Mouse (Mus musculus) thymus, adult 2 months (tissue): ENCODE results near the gene Zfp36.

Experiments
- CTCF ChIP-seq: fragments of 200-500 bp; IDR thresholded peaks from 2 replicates; pipeline ENCODE4 v1.5.1; 2012; ENCODE audit warnings: mild to moderate bottlenecking, control low read depth, low read length, moderate library complexity, borderline replicate concordance; ENCODE audit not compliant: control insufficient read depth, poor library complexity, insufficient read depth; ENCODE audit errors: extremely low read depth
- POLR2A ChIP-seq: fragments of 200-500 bp; IDR thresholded peaks from 2 replicates; pipeline ENCODE4 v1.6.1; 2012; ENCODE audit warnings: mild to moderate bottlenecking, low read length, control low read depth, moderate library complexity; ENCODE audit not compliant: control insufficient read depth, poor library complexity, insufficient read depth; ENCODE audit errors: extremely low read depth

DNA sequence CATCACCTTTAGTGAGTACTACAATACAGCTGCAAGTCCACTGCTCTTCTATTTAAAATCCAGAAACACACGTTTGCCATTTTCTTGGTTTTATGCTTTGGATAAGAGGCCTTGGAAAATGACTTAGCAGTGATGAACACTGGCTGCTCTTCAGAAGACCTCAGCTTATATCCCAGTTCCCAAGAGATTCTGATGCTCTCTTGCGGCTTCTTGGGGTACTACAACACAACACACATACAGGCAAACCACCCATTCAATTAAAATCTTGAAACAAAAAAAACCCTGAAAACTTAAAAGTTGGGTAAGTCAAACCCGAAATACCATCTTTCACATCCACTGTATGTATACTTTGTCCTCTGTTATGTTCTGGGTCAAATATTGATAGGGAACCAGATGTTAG, 17.9 kb upstream of the Zfp36 start:
- no peak for TF ChIP-seq POLR2A
- TF ChIP-seq CTCF = no peak
